Mouse (Mus musculus) central nervous system, embryonic 11.5 days (tissue): ENCODE results near the gene Vmn2r26. TPM values are rescaled to one million over a fixed set of nuclear protein-coding genes. Genes with fewer than 3 reads are reported as not detected.

Source experiments
- polyA plus RNA-seq: library from polyadenylated mRNA; depleted of rRNA; stranded (reverse); fragments of >200 nt; gene quantifications from 2 replicates; pipeline ENCODE4 v1.2.3, GENCODE M21; 2012; rRNA removed

The Vmn2r26 gene
- not detected in 2 replicates for polyA plus RNA-seq

DNA sequence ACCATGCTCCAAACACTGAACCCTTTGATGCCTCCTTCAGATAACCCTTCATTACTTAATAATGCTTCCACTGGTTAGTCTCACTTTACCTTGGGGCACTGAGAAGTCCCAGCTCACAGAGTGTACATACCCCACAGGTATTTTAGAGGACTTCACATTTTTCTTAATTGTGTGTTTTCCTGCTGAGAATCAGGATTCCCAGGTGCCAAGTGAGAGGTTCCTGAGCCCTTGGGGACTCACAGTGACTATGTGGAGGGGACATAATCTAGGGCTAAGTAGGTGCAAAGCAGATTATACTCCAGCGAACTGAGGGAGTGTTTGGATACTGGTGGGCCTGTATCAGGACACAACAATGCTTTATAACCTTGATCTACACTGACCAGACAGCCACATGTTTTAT lies at the start of gene Vmn2r26:
Vmn2r26 (plus strand) TSS at position 301 of the 400 bp plus-strand sequence.

Other genes starting within 250 kb of the Vmn2r26 start
- not detected in 2 replicates for gene Vmn2r24, start 245.7 kb upstream of the Vmn2r26 start, polyA plus RNA-seq
- not detected in 2 replicates for gene Vmn2r25, start 171.1 kb upstream of the Vmn2r26 start, polyA plus RNA-seq
- gene Vmn2r27, start 207.3 kb downstream of the Vmn2r26 start, polyA plus RNA-seq, result not detected in 2 replicates